Mouse (Mus musculus) embryonic facial prominence, embryonic 14.5 days (tissue): Measurements from ENCODE around the gene Lacc1. TPM values are rescaled to one million over a fixed set of nuclear protein-coding genes. Genes with fewer than 3 reads are reported as not detected.

Experiments
- ATAC-seq: fragments of 200-750 bp; cut with Nextera tagmentation; 2 replicates; pipeline ENCODE4 v1.8.0; 2017; ENCODE audit warnings: low read depth, moderate number of reproducible peaks, moderate TSS enrichment
- DNase-seq: peaks from one replicate; pipeline ENCODE4 v3.0.0-alpha.2; 2015; ENCODE audit warnings: low spot score
- H3K27ac ChIP-seq: fragments of 300-500 bp; sonication (generic); replicated peaks from 2 replicates; pipeline ENCODE4 v1.5.1; 2014; ENCODE audit warnings: low read depth, mild to moderate bottlenecking, low read length, moderate library complexity
- H3K27me3 ChIP-seq: fragments of 300-500 bp; sonication (generic); replicated peaks from 2 replicates; pipeline ENCODE4 v1.6.1; 2014; ENCODE audit warnings: low read length; ENCODE audit not compliant: control insufficient read depth, insufficient read depth
- H3K36me3 ChIP-seq: fragments of 300-500 bp; sonication (generic); 2 replicates; pipeline ENCODE4 v1.6.1; 2014; ENCODE audit warnings: low read length, mixed read lengths; ENCODE audit not compliant: control insufficient read depth, insufficient read depth
- H3K4me1 ChIP-seq: fragments of 300-500 bp; sonication (generic); 2 replicates; pipeline ENCODE4 v1.6.1; 2014; ENCODE audit warnings: antibody characterized with exemption, low read length; ENCODE audit not compliant: control insufficient read depth, insufficient read depth
- H3K4me2 ChIP-seq: fragments of 300-500 bp; sonication (generic); 2 replicates; pipeline ENCODE4 v1.6.1; 2014; ENCODE audit warnings: low read depth, mild to moderate bottlenecking, low read length, moderate library complexity, mixed read lengths
- H3K4me3 ChIP-seq: fragments of 300-500 bp; sonication (generic); 2 replicates; pipeline ENCODE4 v1.5.1; 2014; ENCODE audit warnings: low read depth, mild to moderate bottlenecking, low read length
- H3K9ac ChIP-seq: fragments of 300-500 bp; sonication (generic); 2 replicates; pipeline ENCODE4 v1.6.1; 2014; ENCODE audit warnings: low read depth, mild to moderate bottlenecking, low read length, moderate library complexity, mixed read lengths
- H3K9me3 ChIP-seq: fragments of 300-500 bp; sonication (generic); 2 replicates; pipeline ENCODE4 v1.6.1; 2016; ENCODE audit warnings: low read length; ENCODE audit not compliant: control insufficient read depth
- WGBS: fragments of 180-500 bp; shearing (Covaris S2); extraction: QIAGEN DNeasy Blood & Tissue Kit; methylation state at CpG from one replicate; pipeline ENCODE4 v1.1.7; 2014; 5-methylcytosine and 5-hydroxymethylcytosine counted together
- polyA plus RNA-seq: library from polyadenylated mRNA; unstranded; fragments of >200 nt; fragmentation: Nextera tagmentation; extraction: Ambion mirVana; gene quantifications from 2 replicates; pipeline ENCODE4 v1.2.1, GENCODE M21; 2014

Lacc1 gene
- polyA plus RNA-seq = 11.5 and 12.3 TPM in 2 replicates

- Histone ChIP-seq H3K36me3 (no peaks in the 10 kb centered on the region), H3K27me3 (no peaks in the 10 kb centered on the region), H3K4me3 (peak within 1 kb of the TSS; percentile 66), H3K9ac (peak within 1 kb of the TSS; percentile 85), H3K4me2 (peak within 1 kb of the TSS; percentile 90), H3K4me1 (peaks cover 8% of the 10 kb centered on the region; the same call in 1 of the 2 replicates), H3K9me3 (no peaks in the 10 kb centered on the region), H3K27ac (0 out of 2 replicates have a peak within 1 kb of the TSS, but pooled peaks have one; percentile 57)
- WGBS = 1% methylated on average over 42 of the region's 86 CpGs
- DNase-seq = peak; percentile 58
- peak; percentile 72 for ATAC-seq
Observed at GRCm38 (mm10) chr14:77036226-77037046, at the start of gene Lacc1, which contains the start of gene Ccdc122. Gene Lacc1, minus strand, starts transcription at chr14:77036904. Gene Ccdc122, plus strand, starts transcription at chr14:77036772.

- H3K9ac ChIP-seq = no peak overlapping the region
- no peaks in the 10 kb centered on the region for H3K4me1 ChIP-seq
- H3K4me3 ChIP-seq = no peak overlapping the region
- no peaks in the 10 kb centered on the region for H3K27me3 ChIP-seq
- no peaks in the 10 kb centered on the region for H3K9me3 ChIP-seq
- 89% methylated on average over 5 of the region's 5 CpGs for WGBS
- H3K27ac ChIP-seq = no peak overlapping the region
- H3K4me2 ChIP-seq = no peak overlapping the region
- no peak for ATAC-seq
- H3K36me3 ChIP-seq = no peaks in the 10 kb centered on the region
- no peak for DNase-seq
Observed at GRCm38 (mm10) chr14:77081248-77081647, 44.5 kb upstream of the Lacc1 start.

DNA sequence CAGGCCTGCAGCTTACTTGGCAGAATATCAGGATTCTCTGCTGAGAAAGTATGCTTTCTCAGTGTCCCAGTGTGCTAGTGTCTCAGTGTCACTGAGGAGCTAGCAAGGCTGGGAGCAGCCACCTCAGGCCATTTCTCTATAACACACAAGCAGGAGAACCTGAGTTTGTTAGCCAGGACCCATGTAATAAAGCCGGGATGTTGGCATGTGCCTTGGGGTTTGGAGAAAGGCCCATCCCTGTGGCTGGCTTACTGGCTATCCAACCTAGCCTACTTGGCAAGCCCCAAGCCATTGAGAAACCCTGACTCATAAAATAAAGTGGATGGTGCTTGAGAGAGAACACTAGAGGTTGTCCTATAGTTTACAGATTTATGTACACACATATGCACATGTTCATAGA is 32.7 kb upstream of the Lacc1 start:
- H3K4me3 ChIP-seq = no peak overlapping the region
- ATAC-seq = no peak
- H3K9me3 ChIP-seq = no peaks in the 10 kb centered on the region
- H3K9ac ChIP-seq = no peak overlapping the region
- no peaks in the 10 kb centered on the region for H3K36me3 ChIP-seq
- H3K4me1 ChIP-seq = no peaks in the 10 kb centered on the region
- H3K4me2 ChIP-seq = no peak overlapping the region
- no peak for DNase-seq
- H3K27me3 ChIP-seq = no peaks in the 10 kb centered on the region
- WGBS = 93% methylated on average over 1 of the region's 1 CpGs
- H3K27ac ChIP-seq = no peak overlapping the region

- peaks cover 7% of the 10 kb centered on the region; the same call in 1 of the 2 replicates for H3K9me3 ChIP-seq
- H3K4me1 ChIP-seq = no peaks in the 10 kb centered on the region
- no peak for DNase-seq
- H3K27ac ChIP-seq = no peak overlapping the region
- no peak overlapping the region for H3K4me3 ChIP-seq
- H3K36me3 ChIP-seq = no peaks in the 10 kb centered on the region
- H3K9ac ChIP-seq = no peak overlapping the region
- H3K27me3 ChIP-seq = no peaks in the 10 kb centered on the region
- no peak overlapping the region for H3K4me2 ChIP-seq
- ATAC-seq = no peak
Observed at GRCm38 (mm10) chr14:77053288-77053687, 16.6 kb upstream of the Lacc1 start.

DNA sequence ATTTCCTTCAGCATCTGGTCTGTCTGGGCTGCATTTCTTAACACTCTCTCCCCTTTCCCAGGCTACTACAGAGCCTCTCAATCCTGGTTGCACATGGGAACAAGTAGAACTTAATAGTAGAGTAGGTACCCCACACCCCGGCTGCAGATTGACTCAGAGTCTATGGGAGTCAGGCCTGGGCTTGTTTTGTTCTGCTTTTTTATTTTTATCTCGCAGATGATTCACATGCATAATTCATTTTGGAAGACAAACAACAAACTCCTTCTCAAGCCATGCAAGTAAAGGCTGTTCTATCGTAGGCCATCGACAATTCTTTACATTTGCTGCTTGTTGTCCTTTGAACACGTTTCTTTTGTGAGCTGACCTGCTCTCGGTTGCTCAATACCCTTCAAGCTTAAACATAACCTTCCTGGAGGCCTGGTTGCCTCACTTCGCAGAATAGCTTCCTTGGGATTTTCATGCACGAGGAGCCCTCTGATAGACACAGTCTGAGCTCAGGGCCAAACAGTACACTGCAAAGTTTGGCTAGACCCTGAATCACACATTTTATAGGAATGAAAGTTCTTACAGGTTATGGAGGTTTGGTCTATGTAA is 1.2 kb upstream of the Lacc1 start:
- H3K27ac ChIP-seq = no peak overlapping the region
- 68% methylated on average over 8 of the region's 8 CpGs for WGBS
- no peaks in the 10 kb centered on the region for H3K27me3 ChIP-seq
- DNase-seq (peak; percentile 62), ATAC-seq (no peak)
- no peak overlapping the region for H3K4me3 ChIP-seq
- no peak overlapping the region for H3K9ac ChIP-seq
- H3K4me2 ChIP-seq = no peak overlapping the region
- H3K9me3 ChIP-seq = no peaks in the 10 kb centered on the region
- H3K36me3 ChIP-seq = no peaks in the 10 kb centered on the region
- peaks cover 8% of the 10 kb centered on the region; the same call in 1 of the 2 replicates for H3K4me1 ChIP-seq

GRCm38 (mm10) chr14:77037330-77037729 is 626 bp upstream of the Lacc1 start:
- Histone ChIP-seq H3K27me3 (no peaks in the 10 kb centered on the region), H3K4me1 (peaks cover 8% of the 10 kb centered on the region; the same call in 1 of the 2 replicates), H3K9me3 (no peaks in the 10 kb centered on the region), H3K27ac (no peak overlapping the region), H3K4me2 (peak overlapping the region; percentile 90), H3K36me3 (no peaks in the 10 kb centered on the region), H3K9ac (no peak overlapping the region), H3K4me3 (peak overlapping the region; percentile 66)
- DNase-seq = no peak
- WGBS = 71% methylated on average over 5 of the region's 5 CpGs
- no peak for ATAC-seq

- Histone ChIP-seq H3K36me3 (no peaks in the 10 kb centered on the region), H3K27me3 (no peaks in the 10 kb centered on the region)
- no peak for ATAC-seq
Observed at GRCm38 (mm10) chr14:77034970-77035369, 1.7 kb downstream of the Lacc1 start.

GRCm38 (mm10) chr14:77034175-77034915 is 2.4 kb downstream of the Lacc1 start:
- DNase-seq = peak; percentile 30
- H3K9me3 ChIP-seq = no peaks in the 10 kb centered on the region
- no peak for ATAC-seq
- H3K4me1 ChIP-seq = peaks cover 8% of the 10 kb centered on the region; the same call in 1 of the 2 replicates
- H3K27ac ChIP-seq = no peak overlapping the region
- H3K36me3 ChIP-seq = no peaks in the 10 kb centered on the region
- H3K9ac ChIP-seq = no peak overlapping the region
- H3K4me2 ChIP-seq = no peak overlapping the region
- 59% methylated on average over 7 of the region's 7 CpGs for WGBS
- no peaks in the 10 kb centered on the region for H3K27me3 ChIP-seq
- H3K4me3 ChIP-seq = no peak overlapping the region

More at GRCm38 (mm10) chr14:77034970-77035369, 1.7 kb downstream of the Lacc1 start:
- peaks cover 8% of the 10 kb centered on the region; the same call in 1 of the 2 replicates for H3K4me1 ChIP-seq
- WGBS = 79% methylated on average over 8 of the region's 8 CpGs
- H3K27ac ChIP-seq = no peak overlapping the region
- H3K4me2 ChIP-seq = no peak overlapping the region
- H3K9ac ChIP-seq = no peak overlapping the region
- no peak for DNase-seq
- H3K9me3 ChIP-seq = no peaks in the 10 kb centered on the region
- H3K4me3 ChIP-seq = no peak overlapping the region
